Mouse (Mus musculus): Measurements from ENCODE around the gene Gmeb2.

DNA sequence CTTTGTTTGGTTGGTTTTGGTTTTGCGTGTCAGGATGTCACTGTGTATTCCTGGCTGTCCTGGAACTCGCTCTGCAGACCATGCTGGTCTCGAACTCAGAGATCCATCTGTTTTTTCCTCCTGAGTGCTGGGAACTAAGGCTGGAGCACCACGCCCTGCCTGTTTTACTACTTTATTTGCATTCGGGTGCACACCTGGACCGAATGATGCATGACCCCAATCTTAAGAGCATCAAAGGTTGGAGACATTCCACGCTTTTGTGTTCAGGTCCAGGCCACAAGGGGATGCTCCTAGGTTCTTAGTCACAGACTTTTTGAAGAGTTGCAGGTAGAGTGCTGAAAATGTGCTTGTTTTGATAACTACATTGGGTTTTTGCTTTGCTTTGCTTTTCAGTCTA is 32.3 kb upstream of the Gmeb2 start:
- no peak for TF ChIP-seq EP300 (IDR thresholded peaks at IDR 0.05; ENCODE audit: low read length)
- no peak for TF ChIP-seq IRF4 (IDR thresholded peaks at IDR 0.05; ENCODE audit: low read depth, low read length)
- TF ChIP-seq CTCF (conservative IDR thresholded peaks at IDR 0.05 in 1 of 2, IDR thresholded peaks at IDR 0.05 in 1 of 2; ENCODE audit: low read depth in 2 of 2, low read length in 2 of 2) = no peak
- no peak for TF ChIP-seq CHD2 (IDR thresholded peaks at IDR 0.05; ENCODE audit: low read length)
- TF ChIP-seq POLR2A (IDR thresholded peaks at IDR 0.05; ENCODE audit: low read depth, low read length) = no peak
- no peak for TF ChIP-seq USF2 (conservative IDR thresholded peaks at IDR 0.05; ENCODE audit: low read depth, low read length)
- no peak for TF ChIP-seq JUN (IDR thresholded peaks at IDR 0.05; ENCODE audit: insufficient read depth, low read depth, low read length)
- no peak for TF ChIP-seq SMC3 (IDR thresholded peaks at IDR 0.05; ENCODE audit: low read depth, low read length)
- TF ChIP-seq POLR2AphosphoS2 (IDR thresholded peaks at IDR 0.05; ENCODE audit: low read depth, low read length) = no peak
